Mouse (Mus musculus) midbrain, embryonic 14.5 days (tissue): ENCODE results near the gene Slc4a1. TPM values are rescaled to one million over a fixed set of nuclear protein-coding genes. Genes with fewer than 3 reads are reported as not detected.

ENCODE experiments used
- ATAC-seq: fragments of 200-750 bp; cut with Nextera tagmentation; 2 replicates; pipeline ENCODE4 v1.8.0; 2017; ENCODE audit warnings: moderate number of reproducible peaks, moderate library complexity; ENCODE audit not compliant: low FRiP score, low TSS enrichment
- DNase-seq: peaks from one replicate; pipeline ENCODE4 v3.0.0-alpha.2; 2015
- H3K27ac ChIP-seq: fragments of 300-500 bp; sonication (generic); replicated peaks from 2 replicates; pipeline ENCODE4 v1.5.1; 2014; ENCODE audit warnings: mild to moderate bottlenecking, low read depth, low read length, moderate library complexity
- H3K27me3 ChIP-seq: fragments of 300-500 bp; sonication (generic); 2 replicates; pipeline ENCODE4 v1.6.1; 2014; ENCODE audit warnings: low read length, control low read depth, mixed read lengths; ENCODE audit not compliant: control insufficient read depth, insufficient read depth
- H3K36me3 ChIP-seq: fragments of 300-500 bp; sonication (generic); 2 replicates; pipeline ENCODE4 v1.6.1; 2014; ENCODE audit warnings: low read length, control low read depth; ENCODE audit not compliant: control insufficient read depth, insufficient read depth
- H3K4me1 ChIP-seq: fragments of 300-500 bp; sonication (generic); 2 replicates; pipeline ENCODE4 v1.6.1; 2014; ENCODE audit warnings: mild to moderate bottlenecking, antibody characterized with exemption, low read length, control low read depth; ENCODE audit not compliant: control insufficient read depth, insufficient read depth
- H3K4me2 ChIP-seq: fragments of 300-500 bp; sonication (generic); 2 replicates; pipeline ENCODE4 v1.6.1; 2014; ENCODE audit warnings: mild to moderate bottlenecking, low read length, moderate library complexity
- H3K4me3 ChIP-seq: fragments of 300-500 bp; sonication (generic); replicated peaks from 2 replicates; pipeline ENCODE4 v1.5.1; 2014; ENCODE audit warnings: low read depth, low read length
- H3K9ac ChIP-seq: fragments of 300-500 bp; sonication (generic); replicated peaks from 2 replicates; pipeline ENCODE4 v1.6.1; 2014; ENCODE audit warnings: mild to moderate bottlenecking, low read length, moderate library complexity
- H3K9me3 ChIP-seq: fragments of 300-500 bp; sonication (generic); 2 replicates; pipeline ENCODE4 v1.6.1; 2016; ENCODE audit warnings: low read length, control low read depth, mixed read lengths; ENCODE audit not compliant: control insufficient read depth
- WGBS: fragments of 180-500 bp; shearing (Covaris S2); extraction: QIAGEN DNeasy Blood & Tissue Kit; methylation state at CpG from one replicate; pipeline ENCODE4 v1.1.7; 2014; 5-methylcytosine and 5-hydroxymethylcytosine counted together
- polyA plus RNA-seq: library from polyadenylated mRNA; unstranded; fragments of >200 nt; fragmentation: Nextera tagmentation; extraction: Ambion mirVana; gene quantifications from 2 replicates; pipeline ENCODE4 v1.2.1, GENCODE M21; 2014

Gene Slc4a1
- polyA plus RNA-seq, 1 experiment from 2014 or later: 2.3 TPM

- DNase-seq: no peak
- H3K4me1 ChIP-seq: no peaks in the 10 kb centered on the region
These were observed 32.0 kb downstream of the Slc4a1 start for GRCm38 (mm10) chr11:102334010-102334409.

GRCm38 (mm10) chr11:102333061-102333460 lies 32.9 kb downstream of the Slc4a1 start:
- no peak overlapping the region for H3K4me3 ChIP-seq
- no peaks in the 10 kb centered on the region for H3K9me3 ChIP-seq
- no peaks in the 10 kb centered on the region for H3K36me3 ChIP-seq
- DNase-seq (no peak), ATAC-seq (no peak)
- H3K27ac ChIP-seq: no peak overlapping the region
- no peaks in the 10 kb centered on the region for H3K4me1 ChIP-seq
- H3K9ac ChIP-seq: no peak overlapping the region
- no peaks in the 10 kb centered on the region for H3K27me3 ChIP-seq
- no peak overlapping the region for H3K4me2 ChIP-seq

More at GRCm38 (mm10) chr11:102334010-102334409, 32.0 kb downstream of the Slc4a1 start:
- ATAC-seq: no peak
- H3K27me3 ChIP-seq: no peaks in the 10 kb centered on the region
- H3K27ac ChIP-seq: no peak overlapping the region
- 52% methylated on average over 4 of the region's 4 CpGs for WGBS
- no peak overlapping the region for H3K9ac ChIP-seq
- H3K9me3 ChIP-seq: no peaks in the 10 kb centered on the region
- H3K36me3 ChIP-seq: no peaks in the 10 kb centered on the region
- H3K4me2 ChIP-seq: no peak overlapping the region
- H3K4me3 ChIP-seq: no peak overlapping the region

- 50% methylated on average over 4 of the region's 4 CpGs for WGBS
- DNase-seq: no peak
- Histone ChIP-seq H3K9ac (no peak overlapping the region), H3K4me1 (no peaks in the 10 kb centered on the region), H3K9me3 (no peaks in the 10 kb centered on the region), H3K27ac (no peak overlapping the region), H3K4me2 (no peak overlapping the region), H3K4me3 (no peak overlapping the region), H3K27me3 (no peaks in the 10 kb centered on the region), H3K36me3 (no peaks in the 10 kb centered on the region)
- no peak for ATAC-seq
These were observed 34.2 kb downstream of the Slc4a1 start for GRCm38 (mm10) chr11:102331806-102332205.

GRCm38 (mm10) chr11:102330039-102330438 lies 36.0 kb downstream of the Slc4a1 start:
- Histone ChIP-seq H3K9ac (no peak overlapping the region), H3K4me2 (no peak overlapping the region), H3K4me3 (no peak overlapping the region), H3K27ac (no peak overlapping the region), H3K9me3 (no peaks in the 10 kb centered on the region), H3K27me3 (no peaks in the 10 kb centered on the region), H3K4me1 (no peaks in the 10 kb centered on the region), H3K36me3 (no peaks in the 10 kb centered on the region)
- DNase-seq (no peak), ATAC-seq (no peak)
- 80% methylated on average over 3 of the region's 3 CpGs for WGBS

GRCm38 (mm10) chr11:102329518-102329917 lies 36.5 kb downstream of the Slc4a1 start:
- H3K27me3 ChIP-seq: no peaks in the 10 kb centered on the region
- DNase-seq (no peak), ATAC-seq (no peak)
- no peaks in the 10 kb centered on the region for H3K9me3 ChIP-seq
- H3K36me3 ChIP-seq: no peaks in the 10 kb centered on the region
- no peak overlapping the region for H3K4me3 ChIP-seq
- no peak overlapping the region for H3K4me2 ChIP-seq
- H3K27ac ChIP-seq: no peak overlapping the region
- H3K4me1 ChIP-seq: no peaks in the 10 kb centered on the region
- no peak overlapping the region for H3K9ac ChIP-seq

- 0 out of 2 replicates have a peak, but pooled peaks cover 3% of the 10 kb centered on the region for H3K4me1 ChIP-seq
- H3K4me2 ChIP-seq: no peak overlapping the region
- DNase-seq: no peak
- ATAC-seq: no peak
- 90% methylated on average over 7 of the region's 7 CpGs for WGBS
- H3K27ac ChIP-seq: no peak overlapping the region
- no peak overlapping the region for H3K9ac ChIP-seq
- no peaks in the 10 kb centered on the region for H3K36me3 ChIP-seq
- no peak overlapping the region for H3K4me3 ChIP-seq
- no peaks in the 10 kb centered on the region for H3K27me3 ChIP-seq
- H3K9me3 ChIP-seq: no peaks in the 10 kb centered on the region
These were observed 38.2 kb downstream of the Slc4a1 start for GRCm38 (mm10) chr11:102327839-102328238.

GRCm38 (mm10) chr11:102327250-102327649 lies 38.8 kb downstream of the Slc4a1 start:
- no peak overlapping the region for H3K27ac ChIP-seq
- no peak overlapping the region for H3K4me2 ChIP-seq
- ATAC-seq: no peak
- no peaks in the 10 kb centered on the region for H3K27me3 ChIP-seq
- no peak overlapping the region for H3K4me3 ChIP-seq
- WGBS: 72% methylated on average over 5 of the region's 5 CpGs
- 0 out of 2 replicates have a peak, but pooled peaks cover 5% of the 10 kb centered on the region for H3K4me1 ChIP-seq
- no peaks in the 10 kb centered on the region for H3K9me3 ChIP-seq
- DNase-seq: no peak
- H3K36me3 ChIP-seq: no peaks in the 10 kb centered on the region
- H3K9ac ChIP-seq: no peak overlapping the region

- Histone ChIP-seq H3K36me3 (no peaks in the 10 kb centered on the region), H3K4me1 (0 out of 2 replicates have a peak, but pooled peaks cover 13% of the 10 kb centered on the region), H3K4me2 (no peak overlapping the region), H3K27me3 (no peaks in the 10 kb centered on the region), H3K9me3 (no peaks in the 10 kb centered on the region), H3K4me3 (no peak overlapping the region), H3K27ac (no peak overlapping the region), H3K9ac (no peak overlapping the region)
- 88% methylated on average over 1 of the region's 1 CpGs for whole genome bisulfite sequencing
- DNase-seq (no peak), ATAC-seq (no peak)
These were observed 42.5 kb downstream of the Slc4a1 start for GRCm38 (mm10) chr11:102323516-102323915.

- Histone ChIP-seq H3K4me2 (no peak overlapping the region), H3K4me3 (no peak overlapping the region), H3K9ac (no peak overlapping the region), H3K36me3 (no peaks in the 10 kb centered on the region), H3K27me3 (no peaks in the 10 kb centered on the region), H3K4me1 (0 out of 2 replicates have a peak, but pooled peaks cover 13% of the 10 kb centered on the region), H3K9me3 (no peaks in the 10 kb centered on the region), H3K27ac (no peak overlapping the region)
- 81% methylated on average over 6 of the region's 6 CpGs for WGBS
- DNase-seq: no peak
- no peak for ATAC-seq
These were observed 44.1 kb downstream of the Slc4a1 start for GRCm38 (mm10) chr11:102321931-102322330.
